10 mouse cellular contexts compared by ENCODE assay signal in the genomic region with DNA sequence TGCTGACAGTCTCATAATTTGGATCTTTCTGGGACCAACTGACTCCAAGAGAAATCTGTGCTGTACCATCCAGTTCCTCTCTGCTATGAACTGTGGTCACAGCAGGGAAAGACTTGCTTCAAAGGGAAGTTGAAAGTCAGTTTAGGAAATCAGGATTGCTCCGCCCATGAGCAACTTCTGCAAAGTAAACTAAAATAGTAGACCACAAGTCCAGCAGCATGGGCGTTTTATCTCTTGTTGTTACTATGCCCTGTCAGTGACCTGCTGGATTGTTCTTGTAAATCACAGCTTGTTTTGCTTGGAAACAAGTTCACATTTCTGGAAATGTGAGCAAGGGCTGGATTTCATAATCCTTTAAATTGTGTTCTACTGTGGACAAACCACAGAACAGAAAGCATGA. TPM values are rescaled to one million over a fixed set of nuclear protein-coding genes. Genes with fewer than 3 reads are reported as not detected.
DNase-seq lines count a peak whose midpoint lies in the region; ATAC-seq and TF ChIP-seq lines count a peak whose summit lies in the region.
"Had no signal": no experiment of that assay in that cellular context is flagged by ENCODE, and none has a peak within 500 bp of the region (broad histone marks: within the 10 kb centered on the region; RNA-seq: fewer than 3 reads in every experiment).

No protein-coding gene starts in this region.

- no peak overlapping the region for H3K4me2 ChIP-seq in hindbrain, embryonic 14.5 days (replicated peaks)
- no peak overlapping the region for H3K4me2 ChIP-seq in hindbrain, embryonic 11.5 days (replicated peaks; ENCODE audit: low read depth, low read length)
- H3K4me2 ChIP-seq in lung, embryonic 16.5 days (ENCODE audit: low read depth, low read length), result no peak overlapping the region
- no peak overlapping the region for H3K4me2 ChIP-seq in forebrain, embryonic 16.5 days (ENCODE audit: low read length)
- H3K4me2 ChIP-seq: neural tube, embryonic 13.5 days had no signal

- no peak overlapping the region for H3K4me3 ChIP-seq in hindbrain, embryonic 14.5 days (replicated peaks; ENCODE audit: low read length)
- H3K4me3 ChIP-seq in hindbrain, embryonic 11.5 days (ENCODE audit: low read depth, low read length), result no peak overlapping the region
- H3K4me3 ChIP-seq in bone marrow macrophage, adult 2 months (ENCODE audit: insufficient read depth, low read length), result no peak overlapping the region
- H3K4me3 ChIP-seq in lung, embryonic 16.5 days (ENCODE audit: low read length), result no peak overlapping the region
- H3K4me3 ChIP-seq in forebrain, embryonic 16.5 days (replicated peaks; ENCODE audit: low read length), result no peak overlapping the region
- H3K4me3 ChIP-seq: neural tube, embryonic 13.5 days had no signal

- H3K9me3 ChIP-seq in hindbrain, embryonic 14.5 days (ENCODE audit: control insufficient read depth, low read length), result no peaks in the 10 kb centered on the region
- no peaks in the 10 kb centered on the region for H3K9me3 ChIP-seq in hindbrain, embryonic 11.5 days (ENCODE audit: control insufficient read depth, low read length)
- no peaks in the 10 kb centered on the region for H3K9me3 ChIP-seq in lung, embryonic 16.5 days (ENCODE audit: control insufficient read depth, low read length)
- H3K9me3 ChIP-seq in forebrain, embryonic 16.5 days (ENCODE audit: control insufficient read depth, low read length), result no peaks in the 10 kb centered on the region
- H3K9me3 ChIP-seq: G1E; neural tube, embryonic 13.5 days had no signal

- no peak for TF ChIP-seq CTCF in bone marrow macrophage, adult 2 months (IDR thresholded peaks at IDR 0.05; ENCODE audit: low read depth, low read length)

- H3K4me1 ChIP-seq in hindbrain, embryonic 14.5 days (replicated peaks; ENCODE audit: control insufficient read depth, insufficient read depth, low read length), result no peaks in the 10 kb centered on the region
- no peaks in the 10 kb centered on the region for H3K4me1 ChIP-seq in hindbrain, embryonic 11.5 days (replicated peaks; ENCODE audit: control insufficient read depth, insufficient read depth, low read length)
- peaks cover 9% of the 10 kb centered on the region for H3K4me1 ChIP-seq in bone marrow macrophage, adult 2 months (ENCODE audit: control insufficient read depth, insufficient read depth, low read length)
- no peaks in the 10 kb centered on the region; the same call in 1 of the 2 replicates for H3K4me1 ChIP-seq in lung, embryonic 16.5 days (replicated peaks; ENCODE audit: control insufficient read depth, insufficient read depth, low read length)
- H3K4me1 ChIP-seq in forebrain, embryonic 16.5 days (replicated peaks; ENCODE audit: control insufficient read depth, insufficient read depth, low read length), result no peaks in the 10 kb centered on the region
- H3K4me1 ChIP-seq: neural tube, embryonic 13.5 days had no signal

- H3K36me3 ChIP-seq in hindbrain, embryonic 14.5 days (replicated peaks; ENCODE audit: control insufficient read depth, insufficient read depth), result no peaks in the 10 kb centered on the region
- no peaks in the 10 kb centered on the region for H3K36me3 ChIP-seq in hindbrain, embryonic 11.5 days (ENCODE audit: control insufficient read depth, insufficient read depth, low read length)
- H3K36me3 ChIP-seq in lung, embryonic 16.5 days (ENCODE audit: control insufficient read depth, insufficient read depth, low read length), result no peaks in the 10 kb centered on the region
- no peaks in the 10 kb centered on the region for H3K36me3 ChIP-seq in forebrain, embryonic 16.5 days (ENCODE audit: control insufficient read depth, insufficient read depth)
- H3K36me3 ChIP-seq: G1E; neural tube, embryonic 13.5 days had no signal

- H3K27me3 ChIP-seq in hindbrain, embryonic 14.5 days (ENCODE audit: control insufficient read depth, insufficient read depth, low read length), result no peaks in the 10 kb centered on the region
- H3K27me3 ChIP-seq in hindbrain, embryonic 11.5 days (ENCODE audit: control insufficient read depth, insufficient read depth, low read length), result no peaks in the 10 kb centered on the region
- H3K27me3 ChIP-seq in lung, embryonic 16.5 days (ENCODE audit: control insufficient read depth, insufficient read depth, low read depth, low read length), result no peaks in the 10 kb centered on the region
- no peaks in the 10 kb centered on the region for H3K27me3 ChIP-seq in forebrain, embryonic 16.5 days (replicated peaks; ENCODE audit: control insufficient read depth, insufficient read depth, low read length)
- H3K27me3 ChIP-seq: neural tube, embryonic 13.5 days had no signal

- no peak for TF ChIP-seq POLR2A in bone marrow macrophage, adult 2 months (IDR thresholded peaks at IDR 0.05; ENCODE audit: borderline replicate concordance, low read depth, low read length)

- no peak overlapping the region for H3K9ac ChIP-seq in hindbrain, embryonic 14.5 days
- no peak overlapping the region for H3K9ac ChIP-seq in hindbrain, embryonic 11.5 days (ENCODE audit: low read depth, low read length)
- no peak overlapping the region for H3K9ac ChIP-seq in lung, embryonic 16.5 days (ENCODE audit: low read length)
- no peak overlapping the region for H3K9ac ChIP-seq in forebrain, embryonic 16.5 days (replicated peaks; ENCODE audit: low read depth, low read length)
- H3K9ac ChIP-seq: neural tube, embryonic 13.5 days had no signal

- ATAC-seq in hindbrain, embryonic 14.5 days (ENCODE audit: low FRiP score), result no peak
- no peak for ATAC-seq in hindbrain, embryonic 11.5 days (ENCODE audit: low FRiP score)
- ATAC-seq in lung, embryonic 16.5 days (ENCODE audit: low read depth), result peak; percentile 88
- no peak for ATAC-seq in forebrain, embryonic 16.5 days

- H3K27ac ChIP-seq in hindbrain, embryonic 14.5 days, result no peak overlapping the region
- H3K27ac ChIP-seq in hindbrain, embryonic 11.5 days (ENCODE audit: low read depth, low read length), result no peak overlapping the region
- peak overlapping the region; percentile 76 for H3K27ac ChIP-seq in bone marrow macrophage, adult 2 months (ENCODE audit: insufficient read depth, low read depth, low read length)
- no peak overlapping the region for H3K27ac ChIP-seq in lung, embryonic 16.5 days (ENCODE audit: low read length)
- H3K27ac ChIP-seq in forebrain, embryonic 16.5 days (ENCODE audit: low read length), result no peak overlapping the region
- H3K27ac ChIP-seq: neural tube, embryonic 13.5 days had no signal

- 72% methylated on average over 2 of the region's 2 CpGs for WGBS in hindbrain, embryonic 14.5 days
- WGBS in hindbrain, embryonic 11.5 days, result 70% methylated on average over 2 of the region's 2 CpGs
- WGBS in lung, embryonic 16.5 days, result 23% methylated on average over 2 of the region's 2 CpGs
- WGBS in forebrain, embryonic 16.5 days, result 73% methylated on average over 2 of the region's 2 CpGs

- DNase-seq in hindbrain, embryonic 14.5 days (ENCODE audit: low spot score), result peak; percentile 28
- no peak for DNase-seq in hindbrain, embryonic 11.5 days (ENCODE audit: low spot score)
- peak; percentile 26 for DNase-seq in heart, postnatal 4 days
- no peak for DNase-seq in c-Kit-positive CD71-positive TER-119-positive erythroid progenitor cells, embryonic 14.5 days (ENCODE audit: low spot score)
- no peak for DNase-seq in B cell, adult 2 months

RNA-seq across cellular contexts. Expression of a gene that starts 0.4 kb away (rescaled TPM):
- polyA plus RNA-seq in hindbrain, embryonic 14.5 days (2014; fragmentation: Nextera tagmentation; extraction: Ambion mirVana), result 22.2 and 22.8 TPM in 2 replicates
- polyA plus RNA-seq in hindbrain, embryonic 11.5 days (2014; fragmentation: Nextera tagmentation; extraction: Ambion mirVana), result 3.7 and 4.2 TPM in 2 replicates
- polyA plus RNA-seq in bone marrow macrophage, adult 2 months (2012; ENCODE audit: insufficient read depth, insufficient read length, missing spikeins), result 46.5 and 49.6 TPM in 2 replicates
- total RNA-seq in heart, postnatal 4 days (2021), result 10 to 100 TPM; 27.8 to 28.8 TPM
- polyA plus RNA-seq in lung, embryonic 16.5 days (2015; fragmentation: Nextera tagmentation; extraction: Ambion mirVana), result 17.4 and 18.0 TPM in 2 replicates
- polyA plus RNA-seq in forebrain, embryonic 16.5 days (2015; fragmentation: Nextera tagmentation; extraction: Ambion mirVana), result 8.9 and 17.0 TPM in 2 replicates
- polyA plus RNA-seq: G1E had no signal

Comparison
In these comparisons a context has a peak if more than half of its experiments do, and no peak if none do; other contexts are left out.
1. DNase-seq: peak in hindbrain, embryonic 14.5 days (single experiment) and heart, postnatal 4 days (single experiment); none in hindbrain, embryonic 11.5 days (single experiment), c-Kit-positive CD71-positive TER-119-positive erythroid progenitor cells, embryonic 14.5 days (single experiment) and B cell, adult 2 months (0 of 2).